ENCODE assay signal across 22 mouse cellular contexts in the genomic region with DNA sequence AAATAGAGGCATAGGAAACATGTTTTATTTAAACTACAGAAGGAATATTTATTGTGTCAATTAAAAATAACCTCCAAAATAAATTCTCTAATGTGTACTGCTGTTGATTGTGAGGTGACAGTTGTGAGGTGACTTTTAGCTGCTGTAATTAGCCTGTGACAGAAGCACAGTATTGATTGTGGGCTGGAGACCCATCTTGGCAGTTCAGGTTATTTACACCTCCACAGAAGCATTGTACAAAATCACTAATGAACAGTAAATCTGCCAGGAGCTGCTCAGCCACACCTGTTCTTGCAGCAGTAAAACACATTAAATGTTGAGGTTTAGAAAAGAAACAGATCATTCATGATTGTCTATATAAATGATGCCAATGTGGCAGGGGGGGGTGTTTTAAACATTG.
"Had no signal": no experiment of that assay in that cellular context is flagged by ENCODE, and none has a peak within 500 bp of the region (broad histone marks: within the 10 kb centered on the region; RNA-seq: fewer than 3 reads in every experiment).

No protein-coding gene starts in this region.

- H3K4me2 ChIP-seq: intestine, embryonic 15.5 days; kidney, embryonic 15.5 days; limb, embryonic 12.5 days; limb, embryonic 15.5 days; liver, embryonic 12.5 days; liver, embryonic 15.5 days; midbrain, embryonic 12.5 days; midbrain, embryonic 15.5 days had no signal

- H3K4me3 ChIP-seq: intestine, embryonic 15.5 days; kidney, embryonic 15.5 days; limb, embryonic 12.5 days; limb, embryonic 15.5 days; liver, embryonic 12.5 days; liver, embryonic 15.5 days; midbrain, embryonic 12.5 days; midbrain, embryonic 15.5 days had no signal

- H3K36me3 ChIP-seq: midbrain, embryonic 12.5 days; midbrain, embryonic 15.5 days had no signal

- H3K9ac ChIP-seq: intestine, embryonic 15.5 days; kidney, embryonic 15.5 days; limb, embryonic 12.5 days; limb, embryonic 15.5 days; liver, embryonic 12.5 days; liver, embryonic 15.5 days; midbrain, embryonic 12.5 days; midbrain, embryonic 15.5 days had no signal

- H3K9me3 ChIP-seq: intestine, embryonic 15.5 days; kidney, embryonic 15.5 days; limb, embryonic 12.5 days; limb, embryonic 15.5 days; liver, embryonic 12.5 days; liver, embryonic 15.5 days; midbrain, embryonic 12.5 days; midbrain, embryonic 15.5 days had no signal

- DNase-seq: kidney, adult 11 months; kidney, adult 8-10 months; kidney, postnatal 10 days; kidney, postnatal 36 days; lung, adult 18-20 months; lung, postnatal 14 days; lung, postnatal 4 days; right cerebral cortex, adult 18-20 months; right cerebral cortex, postnatal 14 days; right cerebral cortex, postnatal 4 days; thymus, adult 2 months; thymus, postnatal 14 days; thymus, postnatal 4 days had no signal

- H3K27me3 ChIP-seq: intestine, embryonic 15.5 days; kidney, embryonic 15.5 days; limb, embryonic 12.5 days; limb, embryonic 15.5 days; liver, embryonic 12.5 days; liver, embryonic 15.5 days; midbrain, embryonic 12.5 days; midbrain, embryonic 15.5 days had no signal

- H3K27ac ChIP-seq: intestine, embryonic 15.5 days; kidney, embryonic 15.5 days; limb, embryonic 12.5 days; limb, embryonic 15.5 days; liver, embryonic 12.5 days; liver, embryonic 15.5 days; midbrain, embryonic 12.5 days; midbrain, embryonic 15.5 days; stomach, postnatal 0 days had no signal

- H3K4me1 ChIP-seq: intestine, embryonic 15.5 days; kidney, embryonic 15.5 days; limb, embryonic 12.5 days; limb, embryonic 15.5 days; liver, embryonic 12.5 days; liver, embryonic 15.5 days; midbrain, embryonic 12.5 days; midbrain, embryonic 15.5 days had no signal

- ATAC-seq: intestine, embryonic 15.5 days; liver, embryonic 12.5 days; midbrain, embryonic 15.5 days had no signal
